Mouse (Mus musculus) small intestine, adult 2 months (tissue): ENCODE measurements around the gene Shh. TPM values are rescaled to one million over a fixed set of nuclear protein-coding genes. Genes with fewer than 3 reads are reported as not detected.

Experiments
- H3K27ac ChIP-seq: fragments of 200-500 bp; 2 replicates; pipeline ENCODE4 v1.5.1; 2012; ENCODE audit warnings: low read depth, low read length, control low read depth, inconsistent platforms; ENCODE audit not compliant: insufficient read depth
- H3K27me3 ChIP-seq: fragments of 200-500 bp; 2 replicates; pipeline ENCODE4 v1.6.1; 2012; ENCODE audit warnings: mild to moderate bottlenecking, moderate library complexity, low read length, inconsistent platforms; ENCODE audit not compliant: control insufficient read depth, insufficient read depth
- H3K36me3 ChIP-seq: fragments of 200-500 bp; 2 replicates; pipeline ENCODE4 v1.6.1; 2012; ENCODE audit warnings: mild to moderate bottlenecking, low read length, control low read depth, inconsistent platforms; ENCODE audit not compliant: control insufficient read depth, insufficient read depth
- H3K4me1 ChIP-seq: fragments of 200-500 bp; 2 replicates; pipeline ENCODE4 v1.6.1; 2012; ENCODE audit warnings: low read length, inconsistent platforms, mixed read lengths; ENCODE audit not compliant: control insufficient read depth, insufficient read depth, insufficient read length
- H3K4me3 ChIP-seq: fragments of 200-500 bp; 2 replicates; pipeline ENCODE4 v1.5.1; 2012; ENCODE audit warnings: low read depth, mild to moderate bottlenecking, control low read depth, inconsistent platforms, low read length, moderate library complexity
- CTCF ChIP-seq: fragments of 200-500 bp; IDR thresholded peaks from 2 replicates; pipeline ENCODE4 v1.5.1; 2012; ENCODE audit warnings: low read depth, mild to moderate bottlenecking, control low read depth, inconsistent platforms, low read length, moderate library complexity, mixed read lengths; ENCODE audit not compliant: insufficient replicate concordance, insufficient read length; ENCODE audit errors: extremely low read depth
- POLR2A ChIP-seq: fragments of 200-500 bp; IDR thresholded peaks from 2 replicates; pipeline ENCODE4 v1.6.1; 2012; ENCODE audit warnings: low read depth, mild to moderate bottlenecking, control low read depth, inconsistent platforms, low read length, moderate library complexity
- WGBS: fragments of 180-500 bp; shearing (Covaris S2); methylation state at CpG from one replicate; pipeline ENCODE4 v1.1.7; 2018; 5-methylcytosine and 5-hydroxymethylcytosine counted together
- polyA plus RNA-seq: library from polyadenylated mRNA; depleted of rRNA; stranded (reverse); fragments of >200 nt; gene quantifications from 2 replicates; pipeline ENCODE4 v1.2.3, GENCODE M21; 2012

Shh gene
- polyA plus RNA-seq, 1 experiment, result 0.56 TPM

- H3K27ac ChIP-seq, result no peak overlapping the region
- H3K27me3 ChIP-seq, result no peaks in the 10 kb centered on the region
- H3K4me1 ChIP-seq, result 0 out of 2 replicates have a peak, but pooled peaks cover 4% of the 10 kb centered on the region
- WGBS, result 80% methylated on average over 2 of the region's 2 CpGs
- no peak overlapping the region for H3K4me3 ChIP-seq
- TF ChIP-seq POLR2A (no peak), CTCF (no peak)
- H3K36me3 ChIP-seq, result no peaks in the 10 kb centered on the region
Observed at GRCm38 (mm10) chr5:28481730-28482129, 14.7 kb upstream of the Shh start.

- no peak overlapping the region for H3K27ac ChIP-seq
- TF ChIP-seq POLR2A, result no peak
- TF ChIP-seq CTCF, result no peak
- 34% methylated on average over 10 of the region's 10 CpGs for WGBS
- H3K4me3 ChIP-seq, result no peak overlapping the region
- no peaks in the 10 kb centered on the region for H3K36me3 ChIP-seq
- H3K4me1 ChIP-seq, result 0 out of 2 replicates have a peak, but pooled peaks cover 4% of the 10 kb centered on the region
- H3K27me3 ChIP-seq, result no peaks in the 10 kb centered on the region
Observed at GRCm38 (mm10) chr5:28476389-28477379, 9.6 kb upstream of the Shh start.

DNA sequence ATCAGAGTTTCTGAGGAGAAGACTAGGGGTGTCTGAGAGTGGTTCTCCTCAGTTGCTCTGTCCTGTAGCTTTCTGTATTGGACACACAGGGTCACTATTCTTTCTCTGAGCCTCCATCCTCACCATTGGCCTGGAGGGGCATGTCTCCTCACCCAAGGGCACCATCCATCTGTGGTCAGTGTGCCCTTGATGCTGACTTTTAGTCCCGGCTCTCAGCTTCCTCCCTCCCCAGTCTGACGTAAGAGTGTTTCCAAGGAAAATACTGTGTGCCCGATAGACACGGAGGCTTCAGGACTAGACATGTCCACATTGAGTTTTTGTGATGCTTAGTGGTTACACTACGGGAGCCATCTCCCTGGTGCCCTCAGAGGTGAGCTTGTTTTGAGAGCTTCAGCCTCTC, 6.5 kb upstream of the Shh start:
- no peaks in the 10 kb centered on the region for H3K27me3 ChIP-seq
- WGBS, result 90% methylated on average over 5 of the region's 5 CpGs
- TF ChIP-seq CTCF (no peak), POLR2A (no peak)
- H3K4me1 ChIP-seq, result peaks cover 4% of the 10 kb centered on the region; the same call in 1 of the 2 replicates
- no peak overlapping the region for H3K27ac ChIP-seq
- no peaks in the 10 kb centered on the region for H3K36me3 ChIP-seq
- no peak overlapping the region for H3K4me3 ChIP-seq

GRCm38 (mm10) chr5:28469525-28470202, 2.6 kb upstream of the Shh start:
- Histone ChIP-seq H3K27ac (no peak overlapping the region), H3K4me3 (no peak overlapping the region), H3K36me3 (no peaks in the 10 kb centered on the region), H3K4me1 (peaks cover 3% of the 10 kb centered on the region; the same call in 1 of the 2 replicates), H3K27me3 (peaks cover 26% of the 10 kb centered on the region)
- WGBS, result 6% methylated on average over 9 of the region's 9 CpGs
- TF ChIP-seq POLR2A, result no peak
- peak; percentile 88 for TF ChIP-seq CTCF

- Histone ChIP-seq H3K4me1 (peaks cover 3% of the 10 kb centered on the region; the same call in 1 of the 2 replicates), H3K27me3 (peaks cover 30% of the 10 kb centered on the region), H3K4me3 (peak overlapping the region; percentile 26), H3K36me3 (no peaks in the 10 kb centered on the region), H3K27ac (no peak overlapping the region)
- 2% methylated on average over 15 of the region's 15 CpGs for WGBS
- TF ChIP-seq CTCF (no peak), POLR2A (no peak)
Observed at GRCm38 (mm10) chr5:28466351-28466750, 705 bp downstream of the Shh start.

GRCm38 (mm10) chr5:28465526-28465925, 1.5 kb downstream of the Shh start:
- H3K36me3 ChIP-seq, result no peaks in the 10 kb centered on the region
- no peak overlapping the region for H3K27ac ChIP-seq
- H3K4me1 ChIP-seq, result peaks cover 3% of the 10 kb centered on the region; the same call in 1 of the 2 replicates
- TF ChIP-seq CTCF (no peak), POLR2A (no peak)
- peak overlapping the region; percentile 81 for H3K4me3 ChIP-seq
- WGBS, result 4% methylated on average over 18 of the region's 18 CpGs
- H3K27me3 ChIP-seq, result peaks cover 31% of the 10 kb centered on the region

DNA sequence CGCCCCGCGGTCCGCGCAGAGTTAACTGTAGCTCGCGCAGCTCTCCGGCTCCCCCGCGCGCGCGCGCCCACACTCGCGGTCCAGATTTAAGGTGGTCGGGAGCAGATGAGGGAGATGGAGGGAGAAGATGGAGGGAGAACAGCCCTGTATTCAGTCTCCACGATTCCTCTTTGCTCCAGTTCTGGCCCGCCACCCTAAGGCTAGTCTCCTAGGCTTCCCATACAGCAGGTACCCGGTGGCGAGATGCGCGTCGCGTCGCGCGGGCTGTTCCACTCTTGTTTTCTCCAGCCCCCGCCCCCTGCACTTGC, 2.0 kb downstream of the Shh start:
- Histone ChIP-seq H3K27ac (no peak overlapping the region), H3K4me3 (peak overlapping the region; percentile 81), H3K27me3 (peaks cover 36% of the 10 kb centered on the region), H3K4me1 (peaks cover 3% of the 10 kb centered on the region; the same call in 1 of the 2 replicates), H3K36me3 (no peaks in the 10 kb centered on the region)
- TF ChIP-seq POLR2A (no peak), CTCF (no peak)
- under 1% methylated on average over 29 of the region's 29 CpGs for WGBS
